Mouse (Mus musculus) kidney, embryonic 15.5 days (tissue): ENCODE measurements at regions not wholly inside any gene's neighbourhood (a gene's known extent, or its start where the extent isn't known, plus 50 kb on each side); places are given as distances from the start of the nearest gene placed in this dataset.

Source experiments
- ATAC-seq: fragments of 200-750 bp; cut with Nextera tagmentation; replicated peaks from 2 replicates; pipeline ENCODE4 v1.8.0; 2017; ENCODE audit warnings: moderate TSS enrichment; ENCODE audit not compliant: low FRiP score
- H3K27ac ChIP-seq: fragments of 300-500 bp; sonication (generic); 2 replicates; pipeline ENCODE4 v1.5.1; 2015; ENCODE audit warnings: mild to moderate bottlenecking, inconsistent platforms
- H3K27me3 ChIP-seq: fragments of 300-500 bp; sonication (generic); 2 replicates; pipeline ENCODE4 v1.6.1; 2015; ENCODE audit warnings: inconsistent platforms
- H3K36me3 ChIP-seq: fragments of 300-500 bp; sonication (generic); 2 replicates; pipeline ENCODE4 v1.6.1; 2015; ENCODE audit warnings: inconsistent platforms
- H3K4me1 ChIP-seq: fragments of 300-500 bp; sonication (generic); 2 replicates; pipeline ENCODE4 v1.6.1; 2015; ENCODE audit warnings: inconsistent platforms
- H3K4me2 ChIP-seq: fragments of 300-500 bp; sonication (generic); 2 replicates; pipeline ENCODE4 v1.6.1; 2015; ENCODE audit warnings: moderate library complexity, mild to moderate bottlenecking, inconsistent platforms
- H3K4me3 ChIP-seq: fragments of 300-500 bp; sonication (generic); replicated peaks from 2 replicates; pipeline ENCODE4 v1.5.1; 2015; ENCODE audit warnings: mild to moderate bottlenecking, inconsistent platforms
- H3K9ac ChIP-seq: fragments of 300-500 bp; sonication (generic); 2 replicates; pipeline ENCODE4 v1.6.1; 2015; ENCODE audit warnings: mild to moderate bottlenecking, inconsistent platforms
- H3K9me3 ChIP-seq: fragments of 300-500 bp; sonication (generic); replicated peaks from 2 replicates; pipeline ENCODE4 v1.6.1; 2016; ENCODE audit warnings: inconsistent platforms
- WGBS: fragments of 180-500 bp; shearing (Covaris S2); methylation state at CpG from one replicate; pipeline ENCODE4 v1.1.7; 2015; ENCODE audit warnings: mixed read lengths; 5-methylcytosine and 5-hydroxymethylcytosine counted together

- H3K36me3 ChIP-seq = no peaks in the 10 kb centered on the region
- 72% methylated on average over 6 of the region's 6 CpGs for whole genome bisulfite sequencing
- no peak for ATAC-seq
These were observed 220.6 kb downstream of the Mpdz start for GRCm38 (mm10) chr4:81222034-81222433.

GRCm38 (mm10) chr4:81222468-81223175 is 220.0 kb downstream of the Mpdz start:
- 32% methylated on average over 5 of the region's 5 CpGs for WGBS
- H3K27me3 ChIP-seq = no peaks in the 10 kb centered on the region
- ATAC-seq = peak; percentile 88
- no peak overlapping the region for H3K4me3 ChIP-seq
- H3K9me3 ChIP-seq = no peaks in the 10 kb centered on the region
- H3K36me3 ChIP-seq = no peaks in the 10 kb centered on the region
- no peak overlapping the region for H3K4me2 ChIP-seq
- H3K27ac ChIP-seq = peak overlapping the region; percentile 61; the same call in 1 of the 2 replicates
- peaks cover 23% of the 10 kb centered on the region for H3K4me1 ChIP-seq
- no peak overlapping the region for H3K9ac ChIP-seq

More at GRCm38 (mm10) chr4:81222034-81222433, 220.6 kb downstream of the Mpdz start:
- no peak overlapping the region for H3K4me2 ChIP-seq
- no peaks in the 10 kb centered on the region for H3K9me3 ChIP-seq
- H3K4me3 ChIP-seq = no peak overlapping the region
- H3K27me3 ChIP-seq = no peaks in the 10 kb centered on the region
- 0 out of 2 replicates have a peak overlapping the region, but pooled peaks have one; percentile 27 for H3K27ac ChIP-seq
- H3K9ac ChIP-seq = no peak overlapping the region
- peaks cover 26% of the 10 kb centered on the region for H3K4me1 ChIP-seq
